Mouse (Mus musculus) gastrocnemius, adult 18-20 months (tissue): ENCODE measurements around the gene Gzf1. TPM values are rescaled to one million over a fixed set of nuclear protein-coding genes. Genes with fewer than 3 reads are reported as not detected.
A peak's percentile ranks its signal among the peaks of the same experiment; 100 is the strongest.

Experiments
- DNase-seq: peaks from one replicate; pipeline ENCODE4 v3.0.0; 2021; ENCODE audit warnings: low spot score
- long read RNA-seq, 2 experiments: library from polyadenylated mRNA; stranded (forward); transcript quantifications; one replicate each; pipeline ENCODE4 v2.0.0; 2021
- total RNA-seq, 2 experiments: library from RNA; stranded (reverse); gene quantifications; 2 replicates each; pipeline ENCODE4 v1.2.3; 2021

Gzf1 gene
- total RNA-seq, result 10 to 100 TPM; 17.9 to 26.9 TPM
- long read RNA-seq, experiment 1, full-length matches to known transcripts, result 9 of 16 reads
- long read RNA-seq, experiment 1, partial matches to known transcripts, result 3 of 16 reads
- long read RNA-seq, experiment 1, other reads (novel, unspliced or antisense), result 4 of 16 reads
- long read RNA-seq, experiment 2, full-length matches to known transcripts, result 10 of 16 reads
- long read RNA-seq, experiment 2, partial matches to known transcripts, result 1 of 16 reads
- long read RNA-seq, experiment 2, other reads (novel, unspliced or antisense), result 5 of 16 reads

- peak; percentile 98 for DNase-seq
Observed at GRCm38 (mm10) chr2:148680775-148681291, at the start of gene Gzf1. Gene Gzf1 (plus strand): TSS chr2:148681023.

GRCm38 (mm10) chr2:148631602-148632001 is 49.2 kb upstream of the Gzf1 start:
- peak; percentile 69 for DNase-seq

- DNase-seq, result no peak
Observed at GRCm38 (mm10) chr2:148634466-148634865, 46.4 kb upstream of the Gzf1 start.

GRCm38 (mm10) chr2:148642610-148643370 is 38.0 kb upstream of the Gzf1 start:
- DNase-seq, result no peak

- no peak for DNase-seq
Observed at GRCm38 (mm10) chr2:148644421-148645000, 36.3 kb upstream of the Gzf1 start.

GRCm38 (mm10) chr2:148650587-148651357 is 30.1 kb upstream of the Gzf1 start:
- no peak for DNase-seq

- peak; percentile 75 for DNase-seq
Observed at GRCm38 (mm10) chr2:148654961-148655360, 25.9 kb upstream of the Gzf1 start.

GRCm38 (mm10) chr2:148663458-148663857 is 17.4 kb upstream of the Gzf1 start:
- DNase-seq, result no peak

GRCm38 (mm10) chr2:148672199-148673096 is 8.4 kb upstream of the Gzf1 start, which contains the start of gene Nxt1:
Gene Nxt1 (plus strand): TSS chr2:148672601.
- peak; percentile 100 for DNase-seq

GRCm38 (mm10) chr2:148677801-148678200 is 3.0 kb upstream of the Gzf1 start:
- peak; percentile 41 for DNase-seq

- DNase-seq, result peak; percentile 64
Observed at GRCm38 (mm10) chr2:148679346-148679745, 1.5 kb upstream of the Gzf1 start.

GRCm38 (mm10) chr2:148681461-148681891 is 653 bp downstream of the Gzf1 start:
- DNase-seq, result peak; percentile 60

- no peak for DNase-seq
Observed at GRCm38 (mm10) chr2:148683031-148683430, 2.2 kb downstream of the Gzf1 start.

GRCm38 (mm10) chr2:148684972-148685371 is 4.1 kb downstream of the Gzf1 start:
- DNase-seq, result no peak

GRCm38 (mm10) chr2:148685709-148686108 is 4.9 kb downstream of the Gzf1 start:
- DNase-seq, result no peak

- DNase-seq, result no peak
Observed at GRCm38 (mm10) chr2:148686862-148687261, 6.0 kb downstream of the Gzf1 start.

GRCm38 (mm10) chr2:148687971-148688370 is 7.1 kb downstream of the Gzf1 start:
- no peak for DNase-seq

GRCm38 (mm10) chr2:148689444-148690140 is 8.8 kb downstream of the Gzf1 start:
- no peak for DNase-seq

GRCm38 (mm10) chr2:148690291-148690690 is 9.5 kb downstream of the Gzf1 start:
- no peak for DNase-seq

GRCm38 (mm10) chr2:148690781-148691180 is 10.0 kb downstream of the Gzf1 start:
- no peak for DNase-seq
